Mouse (Mus musculus) forebrain, embryonic 13.5 days (tissue): ENCODE data around the gene Chn1. TPM values are rescaled to one million over a fixed set of nuclear protein-coding genes. Genes with fewer than 3 reads are reported as not detected.

ENCODE experiments used
- ATAC-seq: fragments of 200-750 bp; cut with Nextera tagmentation; 2 replicates; pipeline ENCODE4 v1.8.0; 2017
- H3K27ac ChIP-seq: fragments of 300-500 bp; sonication (generic); 2 replicates; pipeline ENCODE4 v1.5.1; 2015; ENCODE audit warnings: inconsistent platforms, mild to moderate bottlenecking, moderate library complexity
- H3K27me3 ChIP-seq: fragments of 300-500 bp; sonication (generic); 2 replicates; pipeline ENCODE4 v1.6.1; 2015; ENCODE audit warnings: mild to moderate bottlenecking, inconsistent platforms
- H3K36me3 ChIP-seq: fragments of 300-500 bp; sonication (generic); 2 replicates; pipeline ENCODE4 v1.6.1; 2015; ENCODE audit warnings: mild to moderate bottlenecking, inconsistent platforms; ENCODE audit not compliant: poor library complexity, severe bottlenecking
- H3K4me1 ChIP-seq: fragments of 300-500 bp; sonication (generic); 2 replicates; pipeline ENCODE4 v1.6.1; 2015; ENCODE audit warnings: inconsistent platforms
- H3K4me2 ChIP-seq: fragments of 300-500 bp; sonication (generic); 2 replicates; pipeline ENCODE4 v1.6.1; 2015; ENCODE audit warnings: inconsistent platforms, mild to moderate bottlenecking, moderate library complexity
- H3K4me3 ChIP-seq: fragments of 300-500 bp; sonication (generic); 2 replicates; pipeline ENCODE4 v1.5.1; 2015; ENCODE audit warnings: mild to moderate bottlenecking, inconsistent platforms
- H3K9ac ChIP-seq: fragments of 300-500 bp; sonication (generic); 2 replicates; pipeline ENCODE4 v1.6.1; 2015; ENCODE audit warnings: mild to moderate bottlenecking, inconsistent platforms
- H3K9me3 ChIP-seq: fragments of 300-500 bp; sonication (generic); replicated peaks from 2 replicates; pipeline ENCODE4 v1.6.1; 2016; ENCODE audit warnings: inconsistent platforms
- WGBS: fragments of 180-500 bp; shearing (Covaris S2); methylation state at CpG from one replicate; pipeline ENCODE4 v1.1.7; 2015; 5-methylcytosine and 5-hydroxymethylcytosine counted together
- polyA plus RNA-seq: library from polyadenylated mRNA; unstranded; fragments of >200 nt; fragmentation: Nextera tagmentation; extraction: Ambion mirVana; gene quantifications from 2 replicates; pipeline ENCODE4 v1.2.1, GENCODE M21; 2015

Gene Chn1
- polyA plus RNA-seq, 1 experiment from 2014 or later: 71.9 TPM

DNA sequence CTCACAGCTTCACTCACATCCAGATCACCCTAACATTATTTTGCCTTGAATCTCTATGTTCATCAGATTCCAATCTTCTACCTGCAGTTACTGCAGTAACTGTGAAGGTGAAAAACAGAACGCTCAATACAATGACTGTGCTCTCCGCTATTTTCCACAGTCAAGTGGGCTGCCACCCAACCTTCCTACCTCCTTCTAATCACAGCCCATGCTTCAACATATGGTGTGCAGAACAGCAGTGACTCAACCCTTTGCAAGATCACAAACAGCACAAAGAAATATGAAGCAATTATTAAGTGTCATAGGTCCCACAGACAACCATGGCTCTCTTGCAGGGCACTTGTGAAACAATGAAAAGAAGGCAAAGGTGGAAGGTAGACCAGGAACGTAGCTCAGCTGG lies 33.9 kb downstream of the Chn1 start:
- Histone ChIP-seq H3K27ac (no peak overlapping the region), H3K4me1 (no peaks in the 10 kb centered on the region), H3K9me3 (no peaks in the 10 kb centered on the region), H3K4me2 (no peak overlapping the region), H3K36me3 (no peaks in the 10 kb centered on the region), H3K4me3 (no peak overlapping the region), H3K27me3 (no peaks in the 10 kb centered on the region), H3K9ac (no peak overlapping the region)
- ATAC-seq: no peak
- 92% methylated on average over 3 of the region's 3 CpGs for WGBS

DNA sequence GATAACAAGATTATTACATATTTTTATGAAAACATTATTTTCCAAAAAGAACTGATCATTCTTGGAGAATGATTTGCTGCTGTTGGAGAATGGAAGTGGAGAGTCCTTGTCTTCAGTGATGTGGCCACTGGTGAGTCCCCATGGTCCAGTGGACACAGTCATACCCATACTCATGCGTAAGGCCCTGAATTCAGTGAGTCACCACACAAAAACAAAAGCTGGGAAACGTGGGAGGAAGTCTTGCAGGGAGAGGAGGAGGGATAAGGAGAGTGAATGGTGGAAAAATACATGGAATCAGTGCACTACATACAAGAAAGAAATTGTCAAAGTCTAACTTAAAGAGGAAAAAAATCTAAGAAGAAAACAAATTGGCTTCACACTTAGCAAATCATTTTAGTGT lies 47.3 kb downstream of the Chn1 start:
- no peak for ATAC-seq

DNA sequence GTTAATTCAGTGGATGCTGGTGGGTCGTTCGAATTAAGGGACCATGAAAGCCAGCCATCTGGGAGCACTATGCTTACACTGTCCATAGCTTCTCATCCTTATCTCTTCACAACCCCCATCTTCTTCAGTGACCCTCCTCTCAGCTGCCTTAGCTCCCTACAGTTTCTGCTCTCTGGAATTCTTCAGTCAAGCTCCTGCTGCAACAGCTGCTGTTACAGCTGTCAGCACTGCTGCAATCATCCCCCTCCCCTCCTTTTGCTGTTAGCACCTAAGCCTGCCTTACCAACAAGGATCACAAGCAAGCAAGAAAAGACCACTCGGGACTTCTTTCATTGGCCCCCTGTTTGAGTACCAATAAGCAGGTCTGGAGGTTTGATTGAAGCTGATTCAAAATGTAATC lies 50.2 kb downstream of the Chn1 start:
- Histone ChIP-seq H3K4me2 (no peak overlapping the region), H3K4me3 (no peak overlapping the region), H3K36me3 (no peaks in the 10 kb centered on the region), H3K9me3 (no peaks in the 10 kb centered on the region), H3K27ac (no peak overlapping the region), H3K27me3 (no peaks in the 10 kb centered on the region), H3K9ac (no peak overlapping the region), H3K4me1 (peaks cover 25% of the 10 kb centered on the region)
- ATAC-seq: no peak
- 80% methylated on average over 3 of the region's 3 CpGs for WGBS

More for the DNA sequence above, 47.3 kb downstream of the Chn1 start:
- H3K4me2 ChIP-seq: no peak overlapping the region
- no peak overlapping the region for H3K27ac ChIP-seq
- H3K9ac ChIP-seq: no peak overlapping the region
- peaks cover 3% of the 10 kb centered on the region; the same call in 1 of the 2 replicates for H3K36me3 ChIP-seq
- H3K4me3 ChIP-seq: no peak overlapping the region
- no peaks in the 10 kb centered on the region for H3K9me3 ChIP-seq
- peaks cover 17% of the 10 kb centered on the region for H3K4me1 ChIP-seq
- no peaks in the 10 kb centered on the region for H3K27me3 ChIP-seq
- 71% methylated on average over 2 of the region's 2 CpGs for WGBS

DNA sequence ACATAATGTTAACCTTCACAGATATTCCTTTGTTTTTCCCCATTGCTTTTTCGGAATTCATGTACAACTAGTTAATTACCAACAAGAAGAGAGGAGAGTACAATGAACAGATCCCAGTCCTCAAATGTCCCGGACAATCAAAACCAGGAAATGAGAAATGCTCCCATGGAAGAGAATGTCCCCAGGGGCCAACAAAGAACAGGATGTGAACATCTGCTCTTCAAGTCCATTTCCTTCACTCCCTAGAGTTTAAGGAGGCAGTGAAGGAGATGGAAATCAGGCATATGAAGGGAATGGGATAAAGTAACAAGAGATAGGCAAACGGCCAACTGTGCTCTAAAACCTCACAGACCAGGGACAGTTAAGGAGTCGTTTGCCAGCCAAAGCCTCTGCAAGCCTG lies 53.3 kb downstream of the Chn1 start:
- H3K36me3 ChIP-seq: no peaks in the 10 kb centered on the region
- H3K4me3 ChIP-seq: no peak overlapping the region
- no peak overlapping the region for H3K9ac ChIP-seq
- H3K9me3 ChIP-seq: no peaks in the 10 kb centered on the region
- no peak overlapping the region for H3K4me2 ChIP-seq
- ATAC-seq: no peak
- 39% methylated on average over 4 of the region's 4 CpGs for WGBS
- peaks cover 20% of the 10 kb centered on the region for H3K4me1 ChIP-seq
- H3K27me3 ChIP-seq: no peaks in the 10 kb centered on the region
- H3K27ac ChIP-seq: no peak overlapping the region

DNA sequence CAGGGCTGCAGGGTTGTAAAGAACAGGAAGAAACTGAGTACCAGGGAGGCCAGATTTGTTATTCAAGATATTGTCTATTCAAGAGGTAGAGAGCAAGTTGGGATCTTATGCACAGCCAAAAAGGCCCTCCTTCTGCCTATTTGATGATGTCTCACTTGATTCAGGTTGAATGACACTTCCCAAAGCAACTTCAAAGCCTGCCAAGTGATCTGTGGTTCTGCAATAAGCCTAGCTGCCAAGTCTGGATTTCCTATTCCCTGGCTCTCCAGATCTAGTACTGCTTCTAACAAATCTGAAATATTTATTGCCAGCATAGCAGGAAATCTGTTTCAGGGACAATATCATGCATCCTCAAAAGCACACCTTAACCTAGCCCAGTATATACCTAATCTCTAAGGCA lies 62.7 kb downstream of the Chn1 start:
- no peaks in the 10 kb centered on the region for H3K9me3 ChIP-seq
- no peak overlapping the region for H3K4me3 ChIP-seq
- no peak overlapping the region for H3K27ac ChIP-seq
- H3K4me1 ChIP-seq: no peaks in the 10 kb centered on the region
- no peak overlapping the region for H3K9ac ChIP-seq
- no peak for ATAC-seq
- no peak overlapping the region for H3K4me2 ChIP-seq
- no peaks in the 10 kb centered on the region for H3K27me3 ChIP-seq
- H3K36me3 ChIP-seq: no peaks in the 10 kb centered on the region

DNA sequence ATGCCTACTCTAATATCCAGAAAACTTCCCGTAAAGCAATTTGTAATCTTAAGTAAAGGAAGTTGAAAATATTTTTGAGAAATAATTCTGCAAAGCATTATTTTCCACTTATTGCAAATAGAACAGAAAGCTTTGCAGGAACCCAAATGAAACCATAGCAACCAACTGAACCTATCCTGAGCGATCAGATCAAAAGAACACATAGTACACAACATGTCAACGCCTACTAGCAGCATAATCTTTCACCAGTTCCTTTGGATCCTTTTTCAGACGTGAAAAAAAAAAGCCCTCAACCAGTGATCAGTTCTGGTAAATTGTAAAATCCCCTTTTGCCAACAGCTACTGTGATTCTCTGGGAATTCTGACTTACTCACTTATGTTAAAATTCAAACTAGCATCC lies 82.1 kb downstream of the Chn1 start:
- H3K4me3 ChIP-seq: no peak overlapping the region
- H3K9ac ChIP-seq: no peak overlapping the region
- no peaks in the 10 kb centered on the region for H3K9me3 ChIP-seq
- H3K4me1 ChIP-seq: no peaks in the 10 kb centered on the region
- no peak overlapping the region for H3K4me2 ChIP-seq
- no peak overlapping the region for H3K27ac ChIP-seq
- H3K36me3 ChIP-seq: no peaks in the 10 kb centered on the region
- WGBS: 78% methylated on average over 4 of the region's 4 CpGs
- no peak for ATAC-seq
- H3K27me3 ChIP-seq: no peaks in the 10 kb centered on the region

DNA sequence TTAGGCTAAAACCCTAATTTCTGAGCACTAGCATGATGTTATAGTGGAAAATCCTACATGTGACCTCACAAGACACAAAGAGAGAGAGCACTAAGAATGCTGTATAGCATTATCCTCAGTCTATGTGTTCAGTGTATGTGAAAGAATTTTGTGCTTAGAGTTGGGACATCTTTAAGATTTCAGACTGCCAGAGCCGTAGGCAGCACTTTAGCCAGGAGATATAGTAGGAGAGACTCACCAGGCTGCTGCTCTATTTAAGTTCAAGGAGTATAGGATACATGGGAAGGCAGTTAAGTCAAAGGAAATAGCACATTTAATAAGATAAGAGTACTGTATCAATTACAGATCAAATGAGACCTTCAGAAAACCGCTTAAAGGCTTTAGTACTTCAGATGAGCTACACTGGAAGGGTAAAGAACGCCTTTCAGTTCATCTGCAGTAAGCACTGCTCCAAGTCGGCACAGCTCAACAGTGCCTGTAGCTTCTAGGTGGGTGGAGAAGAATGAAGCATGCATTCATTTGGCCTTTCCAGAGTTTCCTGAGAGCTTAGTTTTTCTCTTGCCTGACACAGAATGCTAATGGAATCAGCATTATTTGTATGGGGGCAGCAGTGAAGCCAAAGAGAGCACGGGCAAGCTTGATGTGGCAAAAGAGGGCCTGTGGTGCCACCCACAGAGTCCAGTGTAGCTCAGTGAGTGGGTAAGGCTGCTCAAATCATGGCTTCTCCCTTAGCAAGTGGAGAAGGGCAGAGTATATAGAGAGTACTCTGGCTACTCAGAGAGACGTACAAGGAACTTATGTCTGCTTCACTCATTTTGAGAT lies 84.2 kb downstream of the Chn1 start:
- Histone ChIP-seq H3K9ac (no peak overlapping the region), H3K4me2 (no peak overlapping the region), H3K4me1 (no peaks in the 10 kb centered on the region), H3K27me3 (no peaks in the 10 kb centered on the region), H3K36me3 (no peaks in the 10 kb centered on the region), H3K27ac (no peak overlapping the region), H3K4me3 (no peak overlapping the region), H3K9me3 (no peaks in the 10 kb centered on the region)
- WGBS: 76% methylated on average over 6 of the region's 6 CpGs
- ATAC-seq: no peak

DNA sequence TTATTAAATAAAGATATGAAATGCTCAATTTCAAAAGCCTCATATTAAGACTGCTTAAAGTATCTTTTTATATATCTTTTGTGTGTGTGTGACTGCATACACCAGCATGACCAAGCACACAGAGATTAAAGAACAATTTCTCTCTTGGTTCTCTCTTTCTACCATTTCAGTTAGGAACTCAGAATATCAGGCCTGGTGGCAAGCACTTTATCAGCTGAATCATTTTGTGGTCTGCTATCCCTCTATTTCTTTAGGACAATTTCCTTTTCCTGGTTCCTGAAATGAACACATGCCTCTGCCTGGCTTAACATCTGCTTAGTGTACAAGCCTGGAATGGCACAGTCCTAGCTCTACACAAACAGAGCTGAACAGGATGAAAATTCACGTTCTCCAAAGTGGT lies 92.6 kb downstream of the Chn1 start:
- ATAC-seq: no peak
- no peaks in the 10 kb centered on the region for H3K27me3 ChIP-seq
- no peaks in the 10 kb centered on the region for H3K4me1 ChIP-seq
- H3K4me2 ChIP-seq: no peak overlapping the region
- H3K4me3 ChIP-seq: no peak overlapping the region
- no peaks in the 10 kb centered on the region for H3K36me3 ChIP-seq
- H3K9me3 ChIP-seq: no peaks in the 10 kb centered on the region
- WGBS: 72% methylated on average over 1 of the region's 1 CpGs
- H3K27ac ChIP-seq: no peak overlapping the region
- H3K9ac ChIP-seq: no peak overlapping the region

DNA sequence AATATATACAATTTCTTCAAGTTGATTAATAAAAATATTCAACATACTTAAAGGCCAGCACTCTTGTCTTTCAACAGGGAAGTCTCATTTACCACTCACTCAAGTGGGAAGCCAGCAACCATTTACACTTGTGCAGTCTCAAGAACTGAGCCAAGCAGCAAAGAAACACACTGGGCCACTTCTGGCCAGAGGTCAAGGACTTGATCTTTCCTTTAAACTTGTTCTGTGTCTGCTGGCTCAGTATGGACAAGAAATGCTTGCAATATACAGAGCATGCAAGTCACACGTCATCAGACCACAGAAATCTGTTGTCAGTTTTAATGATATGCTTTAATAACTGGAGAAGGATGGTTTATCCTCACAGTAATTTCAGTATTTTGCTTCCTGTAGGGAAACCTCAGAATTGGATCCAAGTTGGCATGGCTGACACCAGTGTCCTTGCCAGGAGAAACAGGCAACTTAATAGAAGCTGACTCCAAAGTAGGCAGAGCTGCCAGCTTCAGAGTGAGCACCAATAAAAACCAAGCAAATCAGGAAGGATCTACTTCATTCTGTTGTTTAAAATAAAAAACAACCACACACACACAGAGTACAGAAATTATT lies 94.6 kb downstream of the Chn1 start:
- Histone ChIP-seq H3K4me1 (peaks cover 6% of the 10 kb centered on the region; the same call in 1 of the 2 replicates), H3K4me2 (no peak overlapping the region), H3K9ac (no peak overlapping the region), H3K27ac (no peak overlapping the region), H3K4me3 (no peak overlapping the region), H3K9me3 (no peaks in the 10 kb centered on the region), H3K36me3 (no peaks in the 10 kb centered on the region), H3K27me3 (no peaks in the 10 kb centered on the region)
- ATAC-seq: no peak
- 73% methylated on average over 1 of the region's 1 CpGs for WGBS

DNA sequence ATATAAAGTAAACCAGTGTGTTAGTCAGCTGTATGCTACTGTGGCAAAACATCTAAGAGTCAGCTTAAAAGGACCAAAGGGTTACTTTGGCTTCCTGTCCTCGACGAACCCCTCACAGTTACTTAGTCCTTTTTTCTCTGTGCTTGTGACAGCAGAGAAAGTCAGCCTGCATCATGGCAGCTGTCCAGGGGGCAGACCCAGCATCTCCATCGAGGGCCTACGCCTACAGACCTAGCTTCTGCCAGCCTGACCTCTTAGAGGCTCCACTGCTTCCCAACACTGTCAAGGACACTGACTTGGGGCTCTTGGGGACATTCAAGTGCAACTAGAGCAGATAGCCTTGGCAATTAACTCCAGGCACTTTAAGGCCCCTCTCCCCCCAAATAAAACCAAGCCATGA lies 106.5 kb downstream of the Chn1 start:
- WGBS: 85% methylated on average over 4 of the region's 4 CpGs
- Histone ChIP-seq H3K4me2 (no peak overlapping the region), H3K9ac (no peak overlapping the region), H3K4me1 (no peaks in the 10 kb centered on the region), H3K27me3 (no peaks in the 10 kb centered on the region), H3K27ac (no peak overlapping the region), H3K4me3 (no peak overlapping the region), H3K9me3 (no peaks in the 10 kb centered on the region), H3K36me3 (no peaks in the 10 kb centered on the region)
- ATAC-seq: no peak

DNA sequence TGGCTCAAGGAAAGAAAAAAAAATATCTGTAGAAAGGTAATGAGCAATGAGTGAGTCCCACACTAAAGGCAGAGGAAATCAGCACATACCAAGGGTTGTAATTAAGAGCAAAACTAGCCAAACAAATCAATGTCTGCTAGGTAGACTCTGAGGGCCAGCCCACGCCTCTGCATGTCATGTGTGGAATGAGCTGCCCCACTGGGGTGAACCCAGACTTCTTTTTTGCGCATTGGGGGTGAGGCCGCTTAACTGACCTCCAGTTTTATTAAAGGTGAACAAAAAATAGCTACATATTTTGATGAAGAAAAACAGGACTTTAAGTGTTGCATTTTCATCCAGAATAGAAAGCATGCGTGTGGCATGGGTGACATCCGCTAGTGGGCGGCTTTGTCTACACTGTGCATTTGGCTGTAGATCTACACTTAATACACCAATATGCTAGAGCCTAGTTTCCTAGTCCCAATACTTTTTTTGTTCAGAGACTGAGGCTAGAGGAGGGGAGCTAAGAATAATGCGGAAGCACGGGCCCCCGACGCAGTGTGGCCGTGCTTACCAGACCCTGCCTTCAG lies 114.5 kb downstream of the Chn1 start:
- ATAC-seq: peak; percentile 68
- no peak overlapping the region for H3K4me3 ChIP-seq
- no peak overlapping the region for H3K27ac ChIP-seq
- no peaks in the 10 kb centered on the region for H3K36me3 ChIP-seq
- no peaks in the 10 kb centered on the region for H3K27me3 ChIP-seq
- H3K4me1 ChIP-seq: peaks cover 37% of the 10 kb centered on the region
- no peaks in the 10 kb centered on the region for H3K9me3 ChIP-seq
- 86% methylated on average over 11 of the region's 11 CpGs for WGBS
- H3K9ac ChIP-seq: no peak overlapping the region
- H3K4me2 ChIP-seq: peak overlapping the region; percentile 22

DNA sequence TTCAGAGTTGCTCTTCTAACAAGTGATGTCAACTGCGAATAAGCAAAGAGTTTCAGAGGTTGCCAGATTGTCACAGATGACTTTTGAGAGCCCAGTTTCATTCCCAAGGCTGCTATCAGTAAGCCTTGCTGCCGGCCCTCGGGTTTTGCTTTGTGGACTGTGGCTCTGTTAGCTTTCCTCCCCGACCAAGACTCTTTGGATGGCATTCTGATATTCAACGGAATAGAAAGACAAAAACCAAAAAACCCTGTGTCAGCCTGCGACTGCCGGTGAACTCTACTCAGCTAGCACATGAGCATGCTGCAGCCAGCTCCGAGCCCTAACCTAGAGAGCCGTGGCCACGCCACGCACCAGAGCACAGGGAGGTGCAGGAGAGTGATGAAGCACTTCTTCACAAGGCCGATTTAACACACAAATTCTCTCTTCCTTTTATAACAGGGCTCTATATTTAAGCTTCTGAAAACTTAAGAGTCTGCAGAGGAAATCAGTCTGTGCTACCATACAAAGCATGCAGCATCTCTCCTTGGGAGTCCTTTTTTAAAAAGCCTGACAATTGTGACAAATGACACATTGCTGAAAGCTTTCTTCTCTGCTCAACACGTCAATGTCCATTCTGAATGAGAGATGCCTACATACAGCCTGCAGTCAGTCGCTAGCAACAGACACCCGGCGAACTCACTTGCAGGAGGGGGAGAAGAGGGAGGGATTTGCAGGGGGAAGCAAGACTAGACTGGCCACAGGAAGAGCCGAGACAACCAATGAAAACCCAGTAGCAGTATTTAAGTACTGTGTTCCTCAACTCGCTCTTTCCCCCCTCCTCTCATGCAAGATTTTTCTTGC lies 115.2 kb downstream of the Chn1 start:
- H3K4me3 ChIP-seq: no peak overlapping the region
- no peaks in the 10 kb centered on the region for H3K36me3 ChIP-seq
- peak; percentile 88 for ATAC-seq
- H3K4me2 ChIP-seq: peak overlapping the region; percentile 22
- no peaks in the 10 kb centered on the region for H3K9me3 ChIP-seq
- 0 out of 2 replicates have a peak overlapping the region, but pooled peaks have one; percentile 41 for H3K9ac ChIP-seq
- 44% methylated on average over 18 of the region's 18 CpGs for WGBS
- peak overlapping the region; percentile 33; the same call in 1 of the 2 replicates for H3K27ac ChIP-seq
- H3K27me3 ChIP-seq: no peaks in the 10 kb centered on the region
- peaks cover 40% of the 10 kb centered on the region for H3K4me1 ChIP-seq
